Mouse (Mus musculus) thymus, postnatal 25 days (tissue): ENCODE results near the gene Hcn3.

Experiments used
- DNase-seq: peaks from one replicate; pipeline ENCODE4 v3.0.0; 2022

Gene Hcn3

GRCm38 (mm10) chr3:89159616-89160344, at the start of gene Hcn3:
Hcn3 (minus strand) TSS chr3:89160196.
- peak; percentile 82 for DNase-seq

GRCm38 (mm10) chr3:89209731-89210130, 49.7 kb upstream of the Hcn3 start:
- no peak for DNase-seq

- no peak for DNase-seq
These were observed 48.7 kb upstream of the Hcn3 start for GRCm38 (mm10) chr3:89208736-89209135.

GRCm38 (mm10) chr3:89208075-89208657, 48.2 kb upstream of the Hcn3 start:
- no peak for DNase-seq

GRCm38 (mm10) chr3:89206695-89207094, 46.7 kb upstream of the Hcn3 start:
- DNase-seq = no peak

GRCm38 (mm10) chr3:89206079-89206478, 46.1 kb upstream of the Hcn3 start:
- no peak for DNase-seq

- no peak for DNase-seq
These were observed 43.1 kb upstream of the Hcn3 start for GRCm38 (mm10) chr3:89203142-89203514.

GRCm38 (mm10) chr3:89202253-89203141, 42.5 kb upstream of the Hcn3 start, which contains the start of gene Gba:
Gba (plus strand) TSS chr3:89202928.
- DNase-seq = peak; percentile 89

GRCm38 (mm10) chr3:89199839-89200238, 39.8 kb upstream of the Hcn3 start:
- DNase-seq = no peak

GRCm38 (mm10) chr3:89195979-89196877, 36.2 kb upstream of the Hcn3 start:
- peak; percentile 89 for DNase-seq

- DNase-seq = peak; percentile 75
These were observed 33.9 kb upstream of the Hcn3 start for GRCm38 (mm10) chr3:89193853-89194252.

GRCm38 (mm10) chr3:89193351-89193750, 33.4 kb upstream of the Hcn3 start:
- DNase-seq = no peak

GRCm38 (mm10) chr3:89190436-89190835, 30.4 kb upstream of the Hcn3 start:
- DNase-seq = peak; percentile 65

GRCm38 (mm10) chr3:89188478-89188875, 28.5 kb upstream of the Hcn3 start:
- DNase-seq = peak; percentile 74

- peak; percentile 74 for DNase-seq
These were observed 27.9 kb upstream of the Hcn3 start for GRCm38 (mm10) chr3:89187690-89188477.

GRCm38 (mm10) chr3:89187197-89187596, 27.2 kb upstream of the Hcn3 start:
- DNase-seq = peak; percentile 81

- DNase-seq = no peak
These were observed 23.9 kb upstream of the Hcn3 start for GRCm38 (mm10) chr3:89183959-89184315.

GRCm38 (mm10) chr3:89183058-89183958, 23.3 kb upstream of the Hcn3 start, which contains the start of gene Fam189b:
Fam189b (plus strand) TSS chr3:89183143.
- peak; percentile 89 for DNase-seq

GRCm38 (mm10) chr3:89182531-89183057, 22.6 kb upstream of the Hcn3 start:
- no peak for DNase-seq
